Mouse (Mus musculus) forebrain, embryonic 14.5 days (tissue): ENCODE measurements around the gene Evi5. TPM values are rescaled to one million over a fixed set of nuclear protein-coding genes. Genes with fewer than 3 reads are reported as not detected.

ENCODE experiments used
- ATAC-seq: fragments of 200-750 bp; cut with Nextera tagmentation; 2 replicates; pipeline ENCODE4 v1.8.0; 2017; ENCODE audit warnings: mild to moderate bottlenecking, moderate library complexity
- DNase-seq: peaks from one replicate; pipeline ENCODE4 v3.0.0-alpha.2; 2015; ENCODE audit warnings: low spot score
- H3K27ac ChIP-seq: fragments of 300-500 bp; sonication (generic); 2 replicates; pipeline ENCODE4 v1.5.1; 2014; ENCODE audit warnings: low read depth, mild to moderate bottlenecking, control low read depth, low read length, moderate library complexity
- H3K27me3 ChIP-seq: fragments of 300-500 bp; sonication (generic); replicated peaks from 2 replicates; pipeline ENCODE4 v1.6.1; 2014; ENCODE audit warnings: low read length, control low read depth, mixed read lengths; ENCODE audit not compliant: control insufficient read depth, insufficient read depth
- H3K36me3 ChIP-seq: fragments of 300-500 bp; sonication (generic); 2 replicates; pipeline ENCODE4 v1.6.1; 2014; ENCODE audit warnings: low read length, control low read depth; ENCODE audit not compliant: control insufficient read depth, insufficient read depth
- H3K4me1 ChIP-seq: fragments of 300-500 bp; sonication (generic); 2 replicates; pipeline ENCODE4 v1.6.1; 2014; ENCODE audit warnings: antibody characterized with exemption, low read length, control low read depth; ENCODE audit not compliant: control insufficient read depth, insufficient read depth
- H3K4me2 ChIP-seq: fragments of 300-500 bp; sonication (generic); 2 replicates; pipeline ENCODE4 v1.6.1; 2014; ENCODE audit warnings: mild to moderate bottlenecking, control low read depth, low read length
- H3K4me3 ChIP-seq: fragments of 300-500 bp; sonication (generic); 2 replicates; pipeline ENCODE4 v1.5.1; 2014; ENCODE audit warnings: low read depth, low read length, control low read depth
- H3K9ac ChIP-seq: fragments of 300-500 bp; sonication (generic); 2 replicates; pipeline ENCODE4 v1.6.1; 2014; ENCODE audit warnings: mild to moderate bottlenecking, low read length, control low read depth, moderate library complexity
- H3K9me3 ChIP-seq: fragments of 300-500 bp; sonication (generic); replicated peaks from 2 replicates; pipeline ENCODE4 v1.6.1; 2016; ENCODE audit warnings: low read length, control low read depth, mixed read lengths; ENCODE audit not compliant: control insufficient read depth
- WGBS: fragments of 180-500 bp; shearing (Covaris S2); extraction: QIAGEN DNeasy Blood & Tissue Kit; methylation state at CpG from one replicate; pipeline ENCODE4 v1.1.7; 2014; 5-methylcytosine and 5-hydroxymethylcytosine counted together
- polyA plus RNA-seq: library from polyadenylated mRNA; unstranded; fragments of >200 nt; fragmentation: Nextera tagmentation; extraction: Ambion mirVana; gene quantifications from 2 replicates; pipeline ENCODE4 v1.2.1, GENCODE M21; 2014

The Evi5 gene
- polyA plus RNA-seq, 1 experiment from 2014 or later: 38.8 TPM

DNA sequence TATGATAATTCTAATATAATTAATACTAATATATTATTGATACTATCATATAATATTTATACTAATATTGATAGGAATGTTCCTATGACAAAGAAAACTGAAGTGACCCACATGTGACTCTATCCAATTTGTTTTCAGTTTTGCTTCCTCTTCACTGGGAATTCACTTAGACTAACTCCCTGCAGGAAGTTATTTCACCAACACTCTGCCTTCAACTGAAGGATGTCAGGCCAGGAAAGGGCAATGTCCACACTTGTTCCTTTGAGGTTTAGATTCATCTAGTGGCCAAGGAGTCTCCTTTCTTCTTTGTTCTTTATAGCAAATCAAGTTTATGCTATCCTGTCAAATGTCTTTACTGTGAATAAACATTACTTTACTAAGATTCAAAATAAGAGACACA lies 111.2 kb downstream of the Evi5 start:
- Histone ChIP-seq H3K9ac (no peak overlapping the region), H3K4me2 (no peak overlapping the region), H3K9me3 (no peaks in the 10 kb centered on the region), H3K27ac (no peak overlapping the region), H3K4me1 (no peaks in the 10 kb centered on the region), H3K36me3 (peaks cover 4% of the 10 kb centered on the region; the same call in 1 of the 2 replicates), H3K4me3 (no peak overlapping the region), H3K27me3 (no peaks in the 10 kb centered on the region)
- DNase-seq (no peak), ATAC-seq (no peak)

DNA sequence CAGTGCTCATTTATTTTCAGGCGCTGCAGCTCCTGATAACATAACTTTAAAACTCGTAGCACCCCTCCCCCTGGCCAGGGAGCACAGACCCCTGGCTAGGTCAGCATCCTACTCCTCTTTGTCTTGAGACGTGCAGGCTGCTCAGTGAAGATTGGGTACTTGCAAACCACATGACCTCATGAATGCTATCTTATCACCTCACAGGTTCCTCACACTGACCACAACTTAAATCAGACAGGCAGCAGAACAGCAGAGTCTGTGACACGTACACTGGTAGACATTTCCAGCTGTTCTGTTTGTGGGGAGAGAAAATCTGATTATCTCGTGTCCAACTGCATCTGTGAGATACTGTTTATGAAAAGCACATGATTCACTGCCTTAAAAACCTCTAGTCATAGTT lies 115.8 kb downstream of the Evi5 start:
- H3K9ac ChIP-seq: no peak overlapping the region
- 76% methylated on average over 5 of the region's 5 CpGs for WGBS
- no peak for DNase-seq

DNA sequence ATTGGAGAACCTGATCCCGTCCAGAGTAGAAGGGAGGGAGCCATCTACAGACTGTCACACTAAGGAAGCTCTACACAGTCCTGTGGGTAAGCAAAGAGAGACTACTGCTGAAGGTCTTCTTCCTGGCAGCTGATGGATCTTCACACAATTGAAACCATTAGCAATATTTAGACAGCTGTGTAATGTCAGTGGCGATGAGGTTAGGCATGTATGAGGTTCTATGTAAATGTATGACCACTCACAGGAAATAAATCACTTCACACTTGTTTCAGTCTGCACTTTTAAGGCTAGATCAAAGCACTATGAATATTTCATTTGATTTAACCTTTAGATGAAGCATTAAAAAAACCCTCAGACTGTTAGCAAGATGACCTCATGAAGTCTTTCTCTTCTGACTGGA lies 118.8 kb downstream of the Evi5 start:
- ATAC-seq (no peak), DNase-seq (no peak)
- Histone ChIP-seq H3K9ac (no peak overlapping the region), H3K4me2 (no peak overlapping the region), H3K4me1 (no peaks in the 10 kb centered on the region), H3K27ac (no peak overlapping the region), H3K27me3 (no peaks in the 10 kb centered on the region), H3K4me3 (no peak overlapping the region), H3K36me3 (peaks cover 7% of the 10 kb centered on the region; the same call in 1 of the 2 replicates), H3K9me3 (no peaks in the 10 kb centered on the region)
- WGBS: 81% methylated on average over 2 of the region's 2 CpGs

More for the DNA sequence above, 115.8 kb downstream of the Evi5 start:
- Histone ChIP-seq H3K27ac (no peak overlapping the region), H3K4me3 (no peak overlapping the region), H3K36me3 (peaks cover 7% of the 10 kb centered on the region; the same call in 1 of the 2 replicates), H3K9me3 (no peaks in the 10 kb centered on the region), H3K4me1 (no peaks in the 10 kb centered on the region), H3K27me3 (no peaks in the 10 kb centered on the region), H3K4me2 (no peak overlapping the region)
- no peak for ATAC-seq

DNA sequence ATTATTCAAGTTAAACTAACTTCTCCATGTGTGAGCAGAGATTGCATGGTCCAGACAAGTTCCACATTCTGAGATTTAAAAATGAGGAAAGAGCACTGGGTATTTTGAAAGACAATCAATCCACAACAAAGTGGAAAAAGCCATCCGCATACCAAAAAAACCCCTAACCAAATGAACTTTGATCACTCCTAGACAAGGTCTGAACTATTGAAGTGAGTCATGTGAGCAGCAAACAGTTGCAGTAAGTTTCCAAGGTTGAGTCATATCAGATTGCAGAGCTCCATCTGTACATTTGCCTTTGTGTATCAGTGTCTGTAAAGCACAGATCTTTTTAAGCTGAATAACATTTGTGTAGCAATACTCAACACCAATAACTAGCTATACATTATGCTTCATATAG lies 120.2 kb downstream of the Evi5 start:
- Histone ChIP-seq H3K36me3 (peaks cover 7% of the 10 kb centered on the region; the same call in 1 of the 2 replicates), H3K9ac (no peak overlapping the region), H3K27me3 (no peaks in the 10 kb centered on the region), H3K27ac (no peak overlapping the region), H3K4me1 (no peaks in the 10 kb centered on the region), H3K4me3 (no peak overlapping the region), H3K4me2 (no peak overlapping the region), H3K9me3 (no peaks in the 10 kb centered on the region)
- WGBS: 98% methylated on average over 1 of the region's 1 CpGs
- ATAC-seq (no peak), DNase-seq (no peak)

DNA sequence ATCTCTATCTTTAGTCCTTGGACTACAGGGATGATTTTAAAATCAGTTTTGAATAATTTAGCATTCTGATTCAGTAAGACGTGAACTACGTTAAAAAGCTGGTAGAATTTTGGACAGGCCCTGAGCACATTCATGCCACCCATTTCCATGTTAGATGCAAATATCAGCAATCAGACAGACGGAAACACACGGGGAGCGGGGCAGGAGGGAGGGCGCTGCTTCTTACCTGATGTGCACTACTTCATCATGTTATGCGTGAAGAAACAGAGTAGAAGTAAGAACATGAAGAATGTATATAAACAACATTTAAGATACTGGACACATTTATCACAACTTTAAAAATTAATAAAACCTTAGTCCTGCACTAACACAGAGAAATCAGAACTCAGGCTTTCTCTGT lies 121.3 kb downstream of the Evi5 start:
- no peak overlapping the region for H3K27ac ChIP-seq
- H3K4me1 ChIP-seq: no peaks in the 10 kb centered on the region
- H3K9ac ChIP-seq: no peak overlapping the region
- no peak overlapping the region for H3K4me2 ChIP-seq
- H3K36me3 ChIP-seq: 0 out of 2 replicates have a peak, but pooled peaks cover 3% of the 10 kb centered on the region
- WGBS: 92% methylated on average over 7 of the region's 7 CpGs
- ATAC-seq (no peak), DNase-seq (no peak)
- no peak overlapping the region for H3K4me3 ChIP-seq
- no peaks in the 10 kb centered on the region for H3K27me3 ChIP-seq
- no peaks in the 10 kb centered on the region for H3K9me3 ChIP-seq

DNA sequence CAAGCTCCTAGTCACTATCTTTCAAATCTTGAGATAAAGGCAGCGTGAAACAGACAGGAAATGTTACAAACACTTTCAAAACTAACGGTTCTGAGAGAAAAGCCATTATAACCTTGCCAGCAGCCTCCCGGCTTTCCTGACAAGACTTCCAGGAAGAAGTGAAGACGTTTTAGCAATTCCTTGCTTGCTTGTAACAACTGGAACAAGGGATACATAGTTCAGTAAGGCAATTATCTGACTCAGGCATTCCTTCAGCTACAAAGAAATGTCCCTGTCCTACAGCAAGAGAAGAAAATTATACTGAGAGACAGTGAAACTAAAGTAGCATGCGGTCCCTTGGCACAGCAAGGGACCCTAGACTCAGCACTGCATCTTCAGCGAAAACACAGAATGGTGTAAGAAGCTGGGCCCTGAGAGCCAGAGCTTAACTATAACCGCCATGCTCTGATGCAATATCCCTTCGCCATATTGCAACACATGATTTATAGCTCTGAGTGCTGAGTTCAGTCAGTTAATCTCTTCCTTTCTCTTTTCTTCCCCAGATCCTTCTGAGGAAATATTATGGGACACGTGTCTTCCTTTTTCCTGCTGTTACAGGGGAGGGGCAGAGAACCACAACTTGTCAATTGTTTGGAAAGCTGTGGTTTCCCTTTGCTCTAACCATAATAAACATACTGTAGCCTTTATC lies 125.5 kb downstream of the Evi5 start:
- no peak overlapping the region for H3K9ac ChIP-seq
- no peaks in the 10 kb centered on the region for H3K36me3 ChIP-seq
- H3K27me3 ChIP-seq: no peaks in the 10 kb centered on the region
- no peak for DNase-seq
- H3K4me3 ChIP-seq: no peak overlapping the region
- H3K4me2 ChIP-seq: no peak overlapping the region
- ATAC-seq: no peak
- H3K27ac ChIP-seq: no peak overlapping the region
- H3K9me3 ChIP-seq: no peaks in the 10 kb centered on the region
- no peaks in the 10 kb centered on the region for H3K4me1 ChIP-seq
- 88% methylated on average over 9 of the region's 9 CpGs for WGBS

DNA sequence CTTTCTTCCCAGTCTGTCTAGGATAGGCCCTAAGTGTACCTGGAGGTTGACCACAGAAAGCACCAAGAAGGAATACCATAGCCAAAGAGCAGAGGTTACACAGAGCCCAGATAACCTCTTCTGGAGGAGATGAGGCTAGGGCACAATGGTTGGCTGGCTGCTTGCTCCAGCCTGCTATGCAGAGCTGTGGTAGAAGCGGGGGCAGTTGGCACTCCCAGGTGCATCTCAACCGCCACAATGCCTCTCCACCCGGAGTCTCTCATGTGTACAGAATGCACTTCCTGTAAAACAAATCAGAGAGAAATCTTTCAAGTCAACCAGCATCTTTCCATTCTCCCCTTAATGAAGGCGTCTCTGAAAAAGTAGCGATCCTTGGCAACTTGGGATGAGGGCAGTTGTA lies 135.9 kb downstream of the Evi5 start:
- Histone ChIP-seq H3K27me3 (no peaks in the 10 kb centered on the region), H3K4me1 (no peaks in the 10 kb centered on the region), H3K4me2 (no peak overlapping the region), H3K9ac (no peak overlapping the region), H3K4me3 (no peak overlapping the region), H3K27ac (no peak overlapping the region), H3K36me3 (no peaks in the 10 kb centered on the region), H3K9me3 (no peaks in the 10 kb centered on the region)
- DNase-seq (no peak), ATAC-seq (no peak)
- 97% methylated on average over 5 of the region's 5 CpGs for WGBS

DNA sequence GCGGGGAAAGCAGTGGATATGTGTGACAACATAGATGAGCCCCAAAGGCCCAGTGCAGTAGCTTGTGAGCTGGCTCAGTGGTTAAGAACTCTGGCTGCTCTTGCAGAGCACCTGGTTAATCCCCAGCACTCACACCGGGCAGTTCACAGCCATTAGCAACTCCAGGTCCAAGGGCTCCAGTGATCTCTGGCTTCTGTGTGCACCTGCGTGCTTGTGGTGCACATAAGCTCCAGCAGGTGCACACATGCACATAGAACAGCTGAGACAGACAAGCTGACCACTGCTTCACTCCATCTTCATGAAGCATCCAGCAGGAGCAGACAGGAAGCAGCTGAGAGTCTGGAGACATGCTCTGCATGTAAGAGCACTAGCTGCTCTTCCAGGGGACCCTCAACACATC lies 136.6 kb downstream of the Evi5 start:
- Histone ChIP-seq H3K9ac (no peak overlapping the region), H3K36me3 (no peaks in the 10 kb centered on the region), H3K27ac (no peak overlapping the region), H3K4me1 (no peaks in the 10 kb centered on the region), H3K4me2 (no peak overlapping the region), H3K9me3 (no peaks in the 10 kb centered on the region), H3K4me3 (no peak overlapping the region), H3K27me3 (no peaks in the 10 kb centered on the region)
- DNase-seq (no peak), ATAC-seq (no peak)
- WGBS: 81% methylated on average over 3 of the region's 3 CpGs

DNA sequence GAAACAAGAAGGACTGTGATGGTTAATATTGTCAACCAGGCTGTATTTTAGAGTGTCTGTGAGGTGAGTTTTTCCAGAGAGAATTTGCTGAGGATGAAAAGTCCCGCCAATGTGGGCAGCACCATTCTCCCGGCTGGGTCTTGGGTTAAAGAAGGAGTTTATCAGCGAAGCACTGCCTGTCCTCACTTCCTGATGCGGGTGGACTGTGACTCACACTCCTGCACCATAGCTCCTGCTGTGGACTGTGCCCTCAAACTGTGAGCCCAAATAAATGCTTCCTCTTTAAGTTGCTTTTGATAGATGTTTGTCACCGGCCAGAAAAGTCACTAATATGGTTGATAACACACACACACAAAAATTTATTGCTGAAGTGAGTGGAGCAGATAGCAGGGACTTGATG lies 138.7 kb downstream of the Evi5 start:
- Histone ChIP-seq H3K9ac (no peak overlapping the region), H3K4me3 (no peak overlapping the region), H3K36me3 (no peaks in the 10 kb centered on the region), H3K9me3 (no peaks in the 10 kb centered on the region), H3K27ac (no peak overlapping the region), H3K4me1 (no peaks in the 10 kb centered on the region), H3K27me3 (peaks cover 3% of the 10 kb centered on the region; the same call in 1 of the 2 replicates), H3K4me2 (no peak overlapping the region)
- 84% methylated on average over 5 of the region's 5 CpGs for WGBS
- ATAC-seq (no peak), DNase-seq (no peak)
